Mouse (Mus musculus) G1E-ER4 (cell line): ENCODE measurements around the gene Urod. TPM values are rescaled to one million over a fixed set of nuclear protein-coding genes. Genes with fewer than 3 reads are reported as not detected.

Experiments used
- GATA1 ChIP-seq: IDR thresholded peaks from one replicate; pipeline ENCODE4 v1.8.0; 2012; ENCODE audit warnings: low read length, inconsistent platforms
- polyA plus RNA-seq: library from polyadenylated mRNA; stranded (reverse); fragments of >175 nt; gene quantifications from 2 replicates; pipeline ENCODE4 v1.2.3, GENCODE M21; 2012

Gene Urod
- polyA plus RNA-seq, result 31.1 and 62.7 TPM in 2 replicates

- TF ChIP-seq GATA1, result no peak
Measured at GRCm38 (mm10) chr4:116993672-116994621, at the start of gene Urod. Gene Urod (minus strand): TSS chr4:116994413.

- no peak for TF ChIP-seq GATA1
Measured at GRCm38 (mm10) chr4:117041283-117041721, 47.1 kb upstream of the Urod start.

- TF ChIP-seq GATA1, result no peak
Measured at GRCm38 (mm10) chr4:117040791-117041190, 46.6 kb upstream of the Urod start.

GRCm38 (mm10) chr4:117039925-117040687, 45.9 kb upstream of the Urod start:
- TF ChIP-seq GATA1, result no peak

DNA sequence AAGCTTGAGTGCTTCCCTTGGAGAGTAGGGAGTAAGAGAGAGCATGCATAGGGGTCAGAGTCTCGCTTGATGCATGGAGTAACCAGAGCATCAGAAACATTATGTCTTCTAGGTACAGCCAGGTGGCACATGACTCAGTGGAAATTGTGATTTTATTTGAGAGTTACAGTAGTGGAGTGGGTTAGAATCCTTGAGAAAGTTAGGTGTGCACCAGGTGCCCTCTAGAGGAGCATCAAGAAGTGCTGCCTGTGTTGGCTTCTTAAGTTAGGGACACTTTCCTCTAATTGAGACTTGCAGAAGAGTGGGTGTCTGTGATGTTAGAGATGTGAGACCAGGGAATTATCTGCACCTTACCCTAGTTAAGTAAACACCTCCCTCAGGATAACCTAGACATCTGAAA, 36.9 kb upstream of the Urod start:
- no peak for TF ChIP-seq GATA1

DNA sequence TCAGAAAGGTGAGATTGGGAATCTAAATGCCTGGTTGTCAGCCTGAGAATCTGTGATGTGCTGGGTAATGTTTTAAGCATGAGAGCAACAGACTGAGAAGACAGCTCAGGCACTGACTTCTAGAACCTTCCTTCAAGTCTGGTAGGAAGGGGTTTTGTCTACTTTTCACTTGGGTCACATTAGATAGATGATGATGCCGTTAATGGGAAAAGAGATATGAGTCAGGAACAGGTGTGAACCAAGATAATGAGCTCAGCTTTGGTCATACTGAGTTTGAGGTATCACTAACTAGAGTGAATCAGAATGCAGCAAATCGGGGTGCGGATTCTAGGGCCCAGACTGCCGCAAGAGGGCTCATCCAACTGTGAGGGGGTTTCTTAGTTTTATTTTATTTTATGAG, 29.3 kb upstream of the Urod start:
- no peak for TF ChIP-seq GATA1

- TF ChIP-seq GATA1, result no peak
Measured at GRCm38 (mm10) chr4:117019206-117020134, 25.3 kb upstream of the Urod start, which contains the start of gene Eif2b3. Gene Eif2b3 (plus strand): TSS chr4:117019402.

DNA sequence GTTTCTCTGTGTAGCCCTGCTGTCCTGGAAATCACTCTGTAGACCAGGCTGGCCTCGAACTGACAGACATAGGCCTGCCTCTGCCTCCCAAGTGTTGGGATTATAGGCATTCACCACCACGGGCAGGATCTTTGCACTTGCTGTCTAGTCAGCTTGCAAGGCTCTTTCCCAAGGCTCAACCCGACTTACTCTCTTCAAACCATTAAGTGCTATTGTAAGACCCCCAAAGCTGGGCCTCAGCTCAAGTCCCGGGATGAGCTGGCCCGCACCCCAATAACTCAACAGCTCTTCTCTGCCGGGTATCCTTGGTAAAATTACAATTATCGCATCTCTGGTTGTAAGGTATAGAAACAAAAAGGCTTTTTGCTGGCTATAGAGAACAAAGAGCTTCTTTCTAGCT, 24.1 kb upstream of the Urod start:
- no peak for TF ChIP-seq GATA1

DNA sequence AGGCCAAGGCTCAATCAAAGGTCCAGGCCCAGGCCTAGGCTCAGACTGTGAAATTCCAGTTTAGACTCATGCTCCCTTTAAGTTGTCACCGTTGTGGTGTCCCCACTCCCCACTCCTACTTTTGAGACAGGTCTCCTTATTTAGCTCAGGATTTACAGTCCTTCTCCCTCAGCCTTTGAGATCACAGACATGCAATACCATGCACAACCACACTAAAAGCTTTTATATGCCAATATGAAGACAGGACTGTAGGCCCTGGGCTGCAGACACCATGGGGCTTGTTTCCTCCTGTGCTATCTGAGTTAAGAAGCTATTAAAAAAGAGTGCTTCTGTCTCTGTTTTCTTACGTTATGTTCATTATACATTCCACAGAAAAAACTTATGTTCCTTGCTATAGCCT, 23.5 kb upstream of the Urod start:
- no peak for TF ChIP-seq GATA1

DNA sequence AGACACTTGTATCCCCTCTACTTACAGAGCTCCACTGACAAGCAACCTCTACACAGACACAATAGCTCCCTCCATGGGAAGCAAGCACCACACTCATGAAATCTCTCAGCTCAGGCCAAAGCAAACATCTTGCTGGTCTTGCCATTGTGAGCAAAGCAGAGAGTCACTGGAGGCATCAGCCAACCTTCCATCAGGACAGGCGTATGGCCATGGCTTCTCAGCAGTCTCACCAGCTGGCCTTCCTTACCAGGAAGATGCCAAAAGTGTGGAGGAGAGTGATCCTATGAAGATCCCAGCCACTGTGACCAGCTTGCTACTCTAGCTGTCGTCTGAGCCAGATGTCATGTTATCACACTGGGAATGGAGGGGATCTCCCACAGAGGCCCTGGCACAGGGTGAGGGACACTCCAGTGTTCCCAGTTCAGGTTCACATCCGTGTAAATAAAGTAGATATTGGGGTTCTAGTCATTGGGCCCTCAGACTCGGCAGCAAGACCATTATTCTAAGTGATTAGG, 20.7 kb upstream of the Urod start:
- TF ChIP-seq GATA1, result no peak

DNA sequence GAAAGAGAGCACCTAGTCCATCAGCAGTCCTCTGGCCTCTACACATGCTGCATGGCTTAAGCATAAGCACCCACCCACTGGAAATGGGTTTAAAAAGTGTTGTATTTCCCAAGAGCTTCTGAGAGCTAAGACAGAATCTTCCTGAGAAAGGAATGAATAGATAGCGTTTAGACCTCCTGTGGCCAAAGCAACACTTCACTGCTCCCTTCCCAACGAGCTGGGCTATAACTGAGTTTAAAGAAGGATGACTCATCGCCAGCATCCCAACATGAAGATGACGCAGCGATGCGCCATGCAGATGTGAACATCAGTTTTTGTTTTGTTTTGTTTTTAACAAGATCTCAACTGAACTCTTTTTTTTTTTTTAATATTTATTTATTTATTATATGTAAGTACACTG, 19.4 kb upstream of the Urod start:
- no peak for TF ChIP-seq GATA1

DNA sequence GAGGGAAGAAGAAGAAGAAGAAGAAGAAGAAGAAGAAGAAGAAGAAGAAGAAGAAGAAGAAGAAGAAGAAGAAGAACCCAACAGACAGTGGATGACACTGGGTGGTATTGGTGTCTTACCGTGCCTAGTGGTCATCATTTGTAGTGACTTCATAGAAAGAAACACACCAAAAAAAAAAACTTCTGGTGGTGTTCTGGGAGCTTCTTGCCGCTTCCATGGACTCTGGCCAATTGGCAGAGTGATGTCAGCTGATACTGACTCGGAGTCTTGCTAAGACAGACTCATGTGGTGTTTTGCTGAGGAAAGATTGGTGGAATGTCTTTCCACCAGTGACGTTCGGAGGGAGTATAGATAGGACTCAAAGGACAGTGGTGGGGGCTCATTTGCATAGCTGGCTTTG, 16.0 kb upstream of the Urod start:
- no peak for TF ChIP-seq GATA1

DNA sequence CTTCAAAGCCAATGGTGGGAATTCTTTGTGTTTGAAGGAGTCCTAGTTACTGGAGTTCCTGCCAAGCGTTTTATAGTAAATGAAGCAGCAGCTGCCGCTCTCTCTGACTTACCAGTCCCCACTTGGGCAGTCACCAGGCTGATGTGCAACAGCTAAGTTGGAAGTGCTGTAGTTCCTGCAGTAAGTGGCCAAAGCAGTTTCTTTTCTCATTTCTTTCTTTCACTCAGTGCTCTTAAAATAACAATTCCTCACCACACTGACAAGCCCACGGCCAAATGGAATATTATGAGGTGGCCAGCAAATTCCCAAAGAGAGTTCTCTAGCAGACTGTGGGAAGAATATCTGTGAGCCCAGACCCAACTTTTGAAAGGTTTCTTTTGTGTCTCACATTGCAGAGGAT, 12.8 kb upstream of the Urod start:
- no peak for TF ChIP-seq GATA1

GRCm38 (mm10) chr4:117005611-117006400, 11.6 kb upstream of the Urod start:
- TF ChIP-seq GATA1, result no peak
